Mouse (Mus musculus): ENCODE measurements around the gene Smarcal1. TPM values are rescaled to one million over a fixed set of nuclear protein-coding genes. Genes with fewer than 3 reads are reported as not detected.

The Smarcal1 gene
- polyA plus RNA-seq, 1 experiment: 4.4 TPM

GRCm38 (mm10) chr1:72578351-72578750 lies 4.7 kb upstream of the Smarcal1 start:
- TF ChIP-seq GATA1 (IDR thresholded peaks at IDR 0.05; ENCODE audit: low read length): no peak

GRCm38 (mm10) chr1:72578806-72579205 lies 4.2 kb upstream of the Smarcal1 start:
- no peak for TF ChIP-seq GATA1 (IDR thresholded peaks at IDR 0.05; ENCODE audit: low read length)

- TF ChIP-seq GATA1 (IDR thresholded peaks at IDR 0.05; ENCODE audit: low read length): no peak
Measured at GRCm38 (mm10) chr1:72583906-72584305, 855 bp downstream of the Smarcal1 start.

GRCm38 (mm10) chr1:72585971-72586875 lies 3.2 kb downstream of the Smarcal1 start:
- TF ChIP-seq GATA1 (IDR thresholded peaks at IDR 0.05; ENCODE audit: low read length): no peak

GRCm38 (mm10) chr1:72587532-72587931 lies 4.5 kb downstream of the Smarcal1 start:
- TF ChIP-seq GATA1 (IDR thresholded peaks at IDR 0.05; ENCODE audit: low read length): no peak

- TF ChIP-seq GATA1 (IDR thresholded peaks at IDR 0.05; ENCODE audit: low read length): no peak
Measured at GRCm38 (mm10) chr1:72588763-72589162, 5.7 kb downstream of the Smarcal1 start.

GRCm38 (mm10) chr1:72590636-72591035 lies 7.6 kb downstream of the Smarcal1 start:
- no peak for TF ChIP-seq GATA1 (IDR thresholded peaks at IDR 0.05; ENCODE audit: low read length)

GRCm38 (mm10) chr1:72592350-72592749 lies 9.3 kb downstream of the Smarcal1 start:
- no peak for TF ChIP-seq GATA1 (IDR thresholded peaks at IDR 0.05; ENCODE audit: low read length)

- no peak for TF ChIP-seq GATA1 (IDR thresholded peaks at IDR 0.05; ENCODE audit: low read length)
Measured at GRCm38 (mm10) chr1:72593340-72593951, 10.4 kb downstream of the Smarcal1 start.

- TF ChIP-seq GATA1 (IDR thresholded peaks at IDR 0.05; ENCODE audit: low read length): no peak
Measured at GRCm38 (mm10) chr1:72595686-72596085, 12.6 kb downstream of the Smarcal1 start.

GRCm38 (mm10) chr1:72596231-72596630 lies 13.2 kb downstream of the Smarcal1 start:
- TF ChIP-seq GATA1 (IDR thresholded peaks at IDR 0.05; ENCODE audit: low read length): no peak

- no peak for TF ChIP-seq GATA1 (IDR thresholded peaks at IDR 0.05; ENCODE audit: low read length)
Measured at GRCm38 (mm10) chr1:72599146-72600101, 16.4 kb downstream of the Smarcal1 start.

- no peak for TF ChIP-seq GATA1 (IDR thresholded peaks at IDR 0.05; ENCODE audit: low read length)
Measured at GRCm38 (mm10) chr1:72600778-72601177, 17.7 kb downstream of the Smarcal1 start.

- no peak for TF ChIP-seq GATA1 (IDR thresholded peaks at IDR 0.05; ENCODE audit: low read length)
Measured at GRCm38 (mm10) chr1:72601233-72601632, 18.2 kb downstream of the Smarcal1 start.

- no peak for TF ChIP-seq GATA1 (IDR thresholded peaks at IDR 0.05; ENCODE audit: low read length)
Measured at GRCm38 (mm10) chr1:72602186-72602585, 19.1 kb downstream of the Smarcal1 start.

GRCm38 (mm10) chr1:72602803-72603202 lies 19.8 kb downstream of the Smarcal1 start:
- no peak for TF ChIP-seq GATA1 (IDR thresholded peaks at IDR 0.05; ENCODE audit: low read length)
